Mouse (Mus musculus) E14TG2a.4 (cell line): ENCODE results near the gene Stard13.

Source experiments
- H3K27me3 ChIP-seq: 2 replicates; pipeline ENCODE4 v1.6.1; 2014; ENCODE audit warnings: low read length, control low read depth; ENCODE audit not compliant: insufficient read depth
- H3K36me3 ChIP-seq: 2 replicates; pipeline ENCODE4 v1.6.1; 2014; ENCODE audit warnings: low read length, control low read depth; ENCODE audit not compliant: insufficient read depth
- H3K4me1 ChIP-seq: replicated peaks from 2 replicates; pipeline ENCODE4 v1.6.1; 2014; ENCODE audit warnings: low read depth, low read length, control low read depth
- H3K4me3 ChIP-seq: replicated peaks from 2 replicates; pipeline ENCODE4 v1.5.1; 2014; ENCODE audit warnings: mild to moderate bottlenecking, low read length
- H3K9me3 ChIP-seq: 2 replicates; pipeline ENCODE4 v1.6.1; 2014; ENCODE audit warnings: low read length, control low read depth
- CTCF ChIP-seq: conservative IDR thresholded peaks from 2 replicates; pipeline ENCODE4 v1.5.1; 2014; ENCODE audit warnings: low read length
- NANOG ChIP-seq: IDR thresholded peaks from 2 replicates; pipeline ENCODE4 v1.6.1; 2014; ENCODE audit warnings: borderline replicate concordance, low read length, mixed read lengths
- POU5F1 ChIP-seq: IDR thresholded peaks from 2 replicates; pipeline ENCODE4 v1.6.1; 2014; ENCODE audit warnings: low read length, borderline replicate concordance

The Stard13 gene

DNA sequence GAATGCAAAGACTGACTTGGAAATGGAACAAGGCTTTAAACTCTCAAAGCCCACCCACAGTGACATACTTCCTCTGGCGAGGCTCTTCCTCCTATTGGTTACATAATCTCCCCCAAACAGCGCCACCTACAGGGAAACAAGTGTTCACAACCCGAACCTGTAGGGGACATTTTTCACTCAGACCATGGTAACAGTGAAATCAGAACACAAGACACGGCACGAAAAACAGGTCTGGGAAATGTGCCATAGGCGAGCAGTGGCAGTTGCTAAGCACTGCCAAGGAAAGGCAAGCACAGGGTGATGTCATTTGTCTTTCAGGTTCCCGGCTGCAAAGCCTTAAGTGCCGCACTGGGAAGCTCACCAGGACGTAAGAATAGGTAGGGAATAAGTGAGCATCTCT is 82.1 kb downstream of the Stard13 start:
- Histone ChIP-seq H3K4me3 (no peak overlapping the region), H3K27me3 (no peaks in the 10 kb centered on the region), H3K36me3 (no peaks in the 10 kb centered on the region), H3K4me1 (peaks cover 35% of the 10 kb centered on the region), H3K9me3 (no peaks in the 10 kb centered on the region; the same call in 1 of the 2 replicates)
- no peak for TF ChIP-seq NANOG
- peak; percentile 48 for TF ChIP-seq CTCF

DNA sequence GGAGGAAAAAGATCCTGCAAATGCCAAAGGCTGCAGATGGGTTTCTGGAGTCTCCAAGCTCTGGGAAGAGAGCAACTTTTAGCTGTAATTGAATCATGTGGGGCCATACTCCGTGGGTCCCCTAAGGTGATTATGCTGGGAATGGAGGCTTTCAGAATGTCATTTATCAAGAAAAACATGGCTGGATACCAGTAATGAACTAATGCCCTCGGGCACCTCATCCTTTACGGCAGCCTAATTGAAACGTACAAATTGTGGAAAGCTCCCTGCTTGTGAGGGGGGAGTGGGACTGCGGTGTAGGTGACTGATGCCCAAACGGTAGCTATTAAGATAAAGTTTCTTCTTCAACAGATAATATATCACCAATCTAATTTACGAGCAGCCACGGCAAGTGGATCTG is 84.1 kb downstream of the Stard13 start:
- Histone ChIP-seq H3K9me3 (no peaks in the 10 kb centered on the region; the same call in 1 of the 2 replicates), H3K4me1 (peaks cover 23% of the 10 kb centered on the region), H3K4me3 (no peak overlapping the region), H3K36me3 (no peaks in the 10 kb centered on the region), H3K27me3 (no peaks in the 10 kb centered on the region)
- TF ChIP-seq POU5F1 (no peak), NANOG (no peak)

DNA sequence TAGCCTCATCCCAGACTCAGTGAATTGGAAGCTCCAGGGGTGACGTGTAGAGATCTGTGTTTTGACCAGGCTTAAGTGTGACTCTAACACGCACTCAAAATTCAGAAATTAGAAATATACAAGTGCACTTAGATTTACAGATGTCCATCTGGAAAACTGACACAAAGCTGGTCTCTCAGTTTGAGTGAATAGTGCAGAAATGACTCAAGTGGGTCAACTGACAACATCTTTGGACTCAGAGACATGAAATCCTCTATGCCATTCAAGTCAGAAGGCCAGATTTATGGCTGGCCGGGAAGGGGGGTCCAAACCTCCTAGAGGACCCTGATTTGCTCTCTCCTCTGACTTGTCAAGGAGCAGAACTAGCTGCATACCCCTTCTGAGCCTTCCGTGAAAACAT is 85.6 kb downstream of the Stard13 start:
- Histone ChIP-seq H3K4me1 (peaks cover 16% of the 10 kb centered on the region), H3K36me3 (no peaks in the 10 kb centered on the region), H3K27me3 (no peaks in the 10 kb centered on the region), H3K4me3 (no peak overlapping the region), H3K9me3 (no peaks in the 10 kb centered on the region; the same call in 1 of the 2 replicates)
- no peak for TF ChIP-seq NANOG
- no peak for TF ChIP-seq POU5F1
- no peak for TF ChIP-seq CTCF

DNA sequence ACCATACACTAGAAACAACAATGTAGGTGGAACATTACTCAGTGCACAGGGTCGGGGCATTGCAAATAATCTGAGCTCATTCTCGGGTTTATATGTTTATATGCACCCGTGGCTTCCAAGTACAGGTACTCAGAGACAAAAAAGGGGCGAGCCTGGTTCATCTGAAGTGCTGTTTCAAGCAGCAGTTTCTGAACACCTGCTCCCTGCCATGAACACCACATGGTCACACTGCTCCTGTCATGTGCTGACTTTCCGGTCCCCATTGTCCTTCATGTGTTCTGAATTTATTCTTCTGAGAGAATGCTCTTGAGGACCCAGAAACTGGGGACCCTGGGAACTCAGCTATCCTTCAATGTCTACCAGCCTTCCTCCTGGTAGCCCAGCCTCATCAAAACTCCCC is 87.8 kb downstream of the Stard13 start:
- Histone ChIP-seq H3K9me3 (no peaks in the 10 kb centered on the region), H3K36me3 (no peaks in the 10 kb centered on the region), H3K4me3 (no peak overlapping the region), H3K27me3 (no peaks in the 10 kb centered on the region), H3K4me1 (peaks cover 24% of the 10 kb centered on the region)
- no peak for TF ChIP-seq CTCF
- no peak for TF ChIP-seq POU5F1
- no peak for TF ChIP-seq NANOG

DNA sequence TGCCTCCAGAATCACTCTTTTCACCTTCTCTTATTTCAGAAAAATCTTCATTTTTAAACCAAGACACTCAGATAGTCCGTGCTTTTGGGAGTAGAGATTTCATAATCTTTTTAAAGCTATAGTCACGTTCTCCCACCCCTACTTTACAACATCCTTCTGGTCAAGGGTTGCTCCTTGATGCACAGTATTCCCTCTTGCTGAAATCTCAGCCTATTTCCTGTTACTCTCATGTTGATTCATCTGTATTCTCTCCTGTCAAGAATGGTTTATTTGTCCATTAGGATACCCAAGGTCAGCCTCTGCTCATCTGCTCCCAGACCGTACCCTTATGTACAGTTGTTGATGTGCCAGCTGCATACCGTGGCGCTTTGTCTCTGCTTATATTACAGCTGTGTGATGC is 89.7 kb downstream of the Stard13 start:
- H3K4me1 ChIP-seq: peaks cover 27% of the 10 kb centered on the region

DNA sequence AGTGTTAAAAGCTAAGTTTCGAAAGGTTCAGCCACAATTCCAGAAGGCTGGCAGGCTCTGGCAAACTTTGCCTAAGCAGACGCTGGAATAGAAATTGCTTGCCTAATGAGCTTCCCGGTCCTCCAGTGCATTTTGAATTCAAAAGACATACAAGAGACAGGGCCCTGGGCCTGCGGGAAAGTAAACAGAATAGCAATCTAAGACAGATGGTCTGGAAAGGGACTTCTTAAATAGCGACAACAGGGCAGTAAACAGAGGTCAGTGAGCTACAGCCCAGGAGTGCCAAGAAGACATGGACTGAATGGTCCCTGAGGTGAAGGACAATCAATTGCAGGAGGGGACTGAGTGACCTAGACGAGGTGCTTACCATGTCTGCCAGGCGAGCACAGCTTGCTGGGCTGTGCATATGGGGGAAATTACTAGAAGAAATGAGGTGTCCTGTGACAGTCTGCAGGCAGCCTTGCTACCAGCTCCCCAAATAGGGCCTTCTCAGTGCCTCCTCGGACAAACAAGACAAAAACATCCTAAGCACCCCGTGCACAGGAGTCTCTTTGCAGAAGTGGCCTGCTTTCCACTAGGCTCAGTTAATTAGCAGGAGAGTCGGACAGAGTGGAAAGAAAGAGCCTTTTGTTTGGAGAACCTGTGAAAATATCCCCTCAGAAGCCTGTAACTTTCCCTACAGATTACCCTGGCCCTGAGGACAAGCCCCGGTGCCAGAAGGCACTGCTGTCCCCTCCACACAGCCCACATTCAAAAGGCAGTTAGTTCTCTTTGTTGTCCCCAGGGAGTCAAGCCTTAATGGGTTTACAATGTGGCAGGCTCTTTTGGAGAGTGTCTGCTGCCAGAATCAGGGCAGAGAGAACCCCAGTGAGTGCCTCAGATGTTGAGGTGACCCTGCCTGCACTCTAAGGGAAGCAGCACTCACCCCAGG is 90.7 kb downstream of the Stard13 start:
- H3K4me3 ChIP-seq: no peak overlapping the region
- H3K9me3 ChIP-seq: no peaks in the 10 kb centered on the region
- no peaks in the 10 kb centered on the region for H3K27me3 ChIP-seq
- H3K36me3 ChIP-seq: no peaks in the 10 kb centered on the region
- no peak for TF ChIP-seq CTCF
- TF ChIP-seq NANOG: no peak
- TF ChIP-seq POU5F1: no peak
- peaks cover 27% of the 10 kb centered on the region for H3K4me1 ChIP-seq

More for the DNA sequence above, 89.7 kb downstream of the Stard13 start:
- Histone ChIP-seq H3K4me3 (no peak overlapping the region), H3K27me3 (no peaks in the 10 kb centered on the region), H3K36me3 (no peaks in the 10 kb centered on the region), H3K9me3 (no peaks in the 10 kb centered on the region)
- TF ChIP-seq CTCF: no peak
- TF ChIP-seq NANOG: no peak
- no peak for TF ChIP-seq POU5F1

DNA sequence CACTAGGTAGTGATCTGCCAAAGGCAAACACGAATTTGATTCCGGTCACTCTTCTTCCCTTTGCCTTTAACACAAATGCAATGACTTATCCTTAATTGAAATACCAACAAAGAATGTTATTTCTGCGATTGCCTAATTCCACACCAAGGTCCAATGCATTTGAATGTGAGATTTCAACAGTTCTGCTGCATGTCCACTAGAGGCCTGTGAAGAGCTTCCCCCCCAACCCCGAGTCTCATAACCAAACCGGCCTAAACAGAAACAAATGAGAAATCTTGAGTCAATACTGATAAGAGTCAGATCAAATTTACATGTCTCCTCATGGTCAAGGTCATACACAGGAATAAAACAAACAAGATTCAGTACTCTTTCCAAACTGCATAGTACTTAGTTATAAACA is 91.4 kb downstream of the Stard13 start:
- H3K36me3 ChIP-seq: no peaks in the 10 kb centered on the region
- H3K4me3 ChIP-seq: no peak overlapping the region

DNA sequence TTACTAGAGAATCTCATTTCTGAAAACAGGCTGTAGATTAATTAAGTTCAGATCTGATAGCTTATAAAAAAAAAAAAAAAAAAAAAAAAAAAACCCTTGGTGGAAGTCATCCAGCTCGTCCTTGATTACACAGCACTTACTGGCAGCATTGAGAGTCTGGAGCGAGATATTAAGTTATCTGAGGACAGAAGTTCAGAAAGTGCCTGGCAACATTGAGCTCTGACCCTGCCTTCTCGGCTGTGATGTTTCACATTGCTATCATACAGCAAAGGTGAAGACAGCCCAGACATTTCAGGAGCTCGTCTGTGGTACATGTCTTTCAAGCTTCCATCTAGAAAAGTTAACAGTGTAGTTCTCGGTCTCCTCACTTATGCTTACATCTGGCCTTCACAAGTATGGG is 95.7 kb downstream of the Stard13 start:
- Histone ChIP-seq H3K36me3 (no peaks in the 10 kb centered on the region), H3K9me3 (no peaks in the 10 kb centered on the region), H3K4me1 (peaks cover 20% of the 10 kb centered on the region), H3K4me3 (no peak overlapping the region), H3K27me3 (no peaks in the 10 kb centered on the region)
- TF ChIP-seq POU5F1 (no peak), CTCF (no peak), NANOG (no peak)

More for the DNA sequence above, 91.4 kb downstream of the Stard13 start:
- H3K9me3 ChIP-seq: no peaks in the 10 kb centered on the region
- no peaks in the 10 kb centered on the region for H3K27me3 ChIP-seq
- peaks cover 27% of the 10 kb centered on the region for H3K4me1 ChIP-seq
- no peak for TF ChIP-seq POU5F1
- peak; percentile 19; the same call in 1 of the 2 replicates for TF ChIP-seq CTCF
